Mouse (Mus musculus) C2C12 (cell line): ENCODE measurements around the gene Ltk.

Experiments
- CTCF ChIP-seq: IDR thresholded peaks from one replicate; pipeline ENCODE4 v1.5.1; 2011; ENCODE audit not compliant: control insufficient read depth, insufficient read depth, insufficient read length
- MAX ChIP-seq: IDR thresholded peaks from one replicate; pipeline ENCODE4 v1.6.1; 2011; ENCODE audit warnings: mild to moderate bottlenecking, control low read depth
- MYOD1 ChIP-seq: IDR thresholded peaks from one replicate; pipeline ENCODE4 v1.6.1; 2011; ENCODE audit warnings: low read depth; ENCODE audit not compliant: control insufficient read depth, insufficient read length
- MYOG ChIP-seq: IDR thresholded peaks from one replicate; pipeline ENCODE4 v1.6.1; 2011; ENCODE audit not compliant: control insufficient read depth, insufficient read length; ENCODE audit errors: extremely low read depth
- USF1 ChIP-seq: IDR thresholded peaks from one replicate; pipeline ENCODE4 v1.6.1; 2011; ENCODE audit warnings: low read depth, mild to moderate bottlenecking, control low read depth, moderate library complexity

- TF ChIP-seq USF1 = no peak
- no peak for TF ChIP-seq CTCF
- no peak for TF ChIP-seq MYOG
- TF ChIP-seq MAX = no peak
- no peak for TF ChIP-seq MYOD1
Measured at GRCm38 (mm10) chr2:119789996-119790395, 29.8 kb upstream of the Ltk start.
